Comparison of ENCODE assay signal across 19 mouse cellular contexts in genomic region chr7:133679439-133679838, GRCm38 (mm10). TPM values are rescaled to one million over a fixed set of nuclear protein-coding genes. Genes with fewer than 3 reads are reported as not detected.
DNase-seq lines count a peak whose midpoint lies in the region; ATAC-seq and TF ChIP-seq lines count a peak whose summit lies in the region.
"Had no signal": no experiment of that assay in that cellular context is flagged by ENCODE, and none has a peak within 500 bp of the region (broad histone marks: within the 10 kb centered on the region; RNA-seq: fewer than 3 reads in every experiment).

No protein-coding gene starts in this region.

- H3K27me3 ChIP-seq in heart, postnatal 0 days (ENCODE audit: control insufficient read depth, insufficient read depth, low read length) = no peaks in the 10 kb centered on the region
- H3K27me3 ChIP-seq in limb, embryonic 10.5 days (ENCODE audit: low read depth, poor library complexity, severe bottlenecking) = no peaks in the 10 kb centered on the region
- H3K27me3 ChIP-seq: forebrain, embryonic 13.5 days; Patski; stomach, embryonic 15.5 days had no signal

- WGBS in heart, postnatal 0 days = 25% methylated on average over 4 of the region's 4 CpGs
- WGBS in limb, embryonic 10.5 days = 69% methylated on average over 4 of the region's 4 CpGs

- H3K9me3 ChIP-seq in heart, postnatal 0 days (replicated peaks; ENCODE audit: control insufficient read depth, low read length) = no peaks in the 10 kb centered on the region
- H3K9me3 ChIP-seq in limb, embryonic 10.5 days (replicated peaks) = no peaks in the 10 kb centered on the region
- H3K9me3 ChIP-seq: forebrain, embryonic 13.5 days; midbrain, embryonic 10.5 days; stomach, embryonic 15.5 days had no signal

- no peak for TF ChIP-seq EP300 in heart, postnatal 0 days (IDR thresholded peaks at IDR 0.05; ENCODE audit: low read depth)

- ATAC-seq in heart, postnatal 0 days (ENCODE audit: insufficient read depth, low read depth) = peak; percentile 71
- no peak for ATAC-seq in erythroid progenitor cell, adult 5-6 weeks (replicated peaks; ENCODE audit: low FRiP score, poor library complexity, severe bottlenecking)
- ATAC-seq: forebrain, embryonic 13.5 days; hindbrain, embryonic 16.5 days; Patski had no signal

- peaks cover 4% of the 10 kb centered on the region; the same call in 1 of the 2 replicates for H3K4me1 ChIP-seq in heart, postnatal 0 days (ENCODE audit: control insufficient read depth, insufficient read depth)
- H3K4me1 ChIP-seq in limb, embryonic 10.5 days = no peaks in the 10 kb centered on the region
- H3K4me1 ChIP-seq: midbrain, embryonic 10.5 days; stomach, embryonic 15.5 days had no signal

- H3K27ac ChIP-seq in heart, postnatal 0 days (ENCODE audit: low read depth) = no peak overlapping the region
- 0 out of 2 replicates have a peak overlapping the region, but pooled peaks have one; percentile 14 for H3K27ac ChIP-seq in limb, embryonic 10.5 days
- H3K27ac ChIP-seq: forebrain, embryonic 13.5 days; gastrocnemius, adult 2 months; midbrain, embryonic 10.5 days; stomach, embryonic 15.5 days had no signal

- intact Hi-C loops in heart, postnatal 36 days (cut with DNase I) = no loop called here

- no peak overlapping the region for H3K4me3 ChIP-seq in heart, postnatal 0 days (ENCODE audit: low read depth, low read length)
- no peak overlapping the region for H3K4me3 ChIP-seq in limb, embryonic 10.5 days
- H3K4me3 ChIP-seq: forebrain, embryonic 13.5 days; gastrocnemius, adult 2 months; midbrain, embryonic 10.5 days; stomach, embryonic 15.5 days had no signal

- no peak for TF ChIP-seq CTCF in heart, postnatal 0 days (IDR thresholded peaks at IDR 0.05; ENCODE audit: low read depth)

- H3K9ac ChIP-seq in heart, postnatal 0 days (replicated peaks; ENCODE audit: low read depth, low read length) = no peak overlapping the region
- H3K9ac ChIP-seq: forebrain, embryonic 13.5 days; stomach, embryonic 15.5 days had no signal

- H3K4me2 ChIP-seq in heart, postnatal 0 days (ENCODE audit: low read depth, low read length) = no peak overlapping the region
- H3K4me2 ChIP-seq: forebrain, embryonic 13.5 days; liver, embryonic 11.5 days; stomach, embryonic 15.5 days had no signal

- 0 out of 2 replicates have a peak, but pooled peaks cover 4% of the 10 kb centered on the region for H3K36me3 ChIP-seq in heart, postnatal 0 days (replicated peaks; ENCODE audit: control insufficient read depth, insufficient read depth, low read length)
- peaks cover 22% of the 10 kb centered on the region for H3K36me3 ChIP-seq in limb, embryonic 10.5 days

- peak; percentile 16 for DNase-seq in heart, postnatal 0 days (ENCODE audit: low spot score)
- DNase-seq in heart, postnatal 36 days = no peak
- DNase-seq in right cerebral cortex, postnatal 4 days = peak; percentile 15
- DNase-seq in right cerebral cortex, postnatal 14 days = no peak
- peak; percentile 39 for DNase-seq in cerebellum, adult 11-12 months
- DNase-seq in limb, embryonic 10.5 days (ENCODE audit: low spot score) = no peak
- DNase-seq: gastrocnemius, adult 2 months; kidney, adult 9 months; thymus, postnatal 36 days had no signal

RNA-seq across cellular contexts. Expression of gene Mmp21, which starts 0.4 kb away (rescaled TPM):
- total RNA-seq in heart, postnatal 0 days (2014; rRNA removed; ENCODE audit: low replicate concordance) = not detected in 2 replicates
- not detected in 2 replicates for polyA plus RNA-seq in heart, postnatal 0 days (2015; fragmentation: Nextera tagmentation; extraction: Ambion mirVana)
- total RNA-seq in heart, postnatal 36 days (2021) = not detected
- 0.18 TPM in 1 of 2 replicates, not detected in the other for polyA plus RNA-seq in limb, embryonic 10.5 days (2016; fragmentation: Nextera tagmentation; extraction: Ambion mirVana)
- total RNA-seq in erythroid progenitor cell, adult 5-6 weeks (2015; ENCODE audit: low replicate concordance) = not detected in 2 replicates
- total RNA-seq in erythroid progenitor cell, adult 5-6 weeks (2017; ENCODE audit: low replicate concordance) = 1.2 TPM in 1 of 2 replicates, not detected in the other
- total RNA-seq: common myeloid progenitor, adult 5-6 weeks; gastrocnemius, adult 2 months; heart, adult 8-10 months; left cerebral cortex, postnatal 10 days had no signal
- polyA plus RNA-seq: liver, embryonic 11.5 days; midbrain, embryonic 10.5 days; Patski; stomach, embryonic 15.5 days had no signal

RNA-seq across cellular contexts. Expression of gene Bccip, which starts 29.7 kb away (rescaled TPM):
- total RNA-seq in heart, postnatal 0 days (2014; rRNA removed; ENCODE audit: low replicate concordance) = 24.3 and 46.1 TPM in 2 replicates
- polyA plus RNA-seq in heart, postnatal 0 days (2015; fragmentation: Nextera tagmentation; extraction: Ambion mirVana) = 87.4 and 93.1 TPM in 2 replicates
- total RNA-seq in heart, postnatal 36 days (2021) = 10 to 100 TPM; 50.5 to 51.8 TPM
- polyA plus RNA-seq in limb, embryonic 10.5 days (2016; fragmentation: Nextera tagmentation; extraction: Ambion mirVana) = 234 and 236 TPM in 2 replicates
- 36.0 and 87.6 TPM in 2 replicates for total RNA-seq in erythroid progenitor cell, adult 5-6 weeks (2015; ENCODE audit: low replicate concordance)
- 39.5 and 56.6 TPM in 2 replicates for total RNA-seq in erythroid progenitor cell, adult 5-6 weeks (2017; ENCODE audit: low replicate concordance)

RNA-seq across cellular contexts. Expression of gene Uros, which starts 30.4 kb away (rescaled TPM):
- 15.3 and 30.8 TPM in 2 replicates for total RNA-seq in heart, postnatal 0 days (2014; rRNA removed; ENCODE audit: low replicate concordance)
- polyA plus RNA-seq in heart, postnatal 0 days (2015; fragmentation: Nextera tagmentation; extraction: Ambion mirVana) = 35.0 and 38.2 TPM in 2 replicates
- 10 to 100 TPM; 20.9 to 21.7 TPM for total RNA-seq in heart, postnatal 36 days (2021)
- 34.0 and 34.4 TPM in 2 replicates for polyA plus RNA-seq in limb, embryonic 10.5 days (2016; fragmentation: Nextera tagmentation; extraction: Ambion mirVana)
- 390 and 410 TPM in 2 replicates for total RNA-seq in erythroid progenitor cell, adult 5-6 weeks (2015; ENCODE audit: low replicate concordance)
- 315 and 333 TPM in 2 replicates for total RNA-seq in erythroid progenitor cell, adult 5-6 weeks (2017; ENCODE audit: low replicate concordance)

RNA-seq across cellular contexts. Expression of gene Edrf1, which starts 42.1 kb away (rescaled TPM):
- total RNA-seq in heart, postnatal 0 days (2014; rRNA removed; ENCODE audit: low replicate concordance) = 6.3 and 19.4 TPM in 2 replicates
- polyA plus RNA-seq in heart, postnatal 0 days (2015; fragmentation: Nextera tagmentation; extraction: Ambion mirVana) = 7.3 and 8.4 TPM in 2 replicates
- 10 to 100 TPM; 10.4 to 11.2 TPM for total RNA-seq in heart, postnatal 36 days (2021)
- 29.8 and 30.3 TPM in 2 replicates for polyA plus RNA-seq in limb, embryonic 10.5 days (2016; fragmentation: Nextera tagmentation; extraction: Ambion mirVana)
- 13.4 and 19.8 TPM in 2 replicates for total RNA-seq in erythroid progenitor cell, adult 5-6 weeks (2015; ENCODE audit: low replicate concordance)
- 26.3 and 74.8 TPM in 2 replicates for total RNA-seq in erythroid progenitor cell, adult 5-6 weeks (2017; ENCODE audit: low replicate concordance)

Comparison
In these comparisons a context has a peak if more than half of its experiments do, and no peak if none do; other contexts are left out.
1. DNase-seq: peak in heart, postnatal 0 days (single experiment), right cerebral cortex, postnatal 4 days (single experiment) and cerebellum, adult 11-12 months (single experiment); none in heart, postnatal 36 days (0 of 2), right cerebral cortex, postnatal 14 days (single experiment) and limb, embryonic 10.5 days (single experiment).